Mouse (Mus musculus): ENCODE results near the gene Speer4f1. TPM values are rescaled to one million over a fixed set of nuclear protein-coding genes. Genes with fewer than 3 reads are reported as not detected.

Speer4f1 gene
- polyA plus RNA-seq, 1 experiment from 2014 or later, result not detected

DNA sequence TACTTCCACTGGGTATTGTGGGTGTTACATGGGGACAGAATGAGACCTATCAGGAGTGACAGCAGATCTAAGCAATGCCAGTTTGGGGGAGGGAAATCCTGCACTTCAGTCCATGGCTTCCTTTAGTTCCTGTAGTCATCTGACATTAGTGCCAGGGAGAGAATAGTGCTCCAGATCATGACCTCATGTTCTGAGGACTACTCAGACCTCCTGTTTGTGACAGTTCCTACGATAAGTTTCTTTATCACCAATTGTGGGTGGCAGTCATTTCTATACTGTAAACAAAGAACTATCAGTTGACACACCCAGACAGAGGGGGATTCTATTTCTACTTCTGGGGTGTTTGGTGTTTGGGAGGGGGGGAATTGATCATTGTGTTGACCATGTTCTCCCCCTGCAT lies 578 bp downstream of the Speer4f1 start:
- Histone ChIP-seq H3K4me1 (ENCODE audit: control insufficient read depth, insufficient read depth, low read length) (no peaks in the 10 kb centered on the region), H3K36me3 (ENCODE audit: control insufficient read depth, insufficient read depth) (no peaks in the 10 kb centered on the region), H3K27me3 (ENCODE audit: control insufficient read depth, insufficient read depth, low read length) (no peaks in the 10 kb centered on the region), H3K9me3 (replicated peaks; ENCODE audit: control insufficient read depth, low read length) (no peaks in the 10 kb centered on the region), H3K27ac (ENCODE audit: low read length) (no peak overlapping the region), H3K4me2 (ENCODE audit: low read depth, low read length) (no peak overlapping the region), H3K9ac (ENCODE audit: low read length) (no peak overlapping the region), H3K4me3 (ENCODE audit: low read length) (no peak overlapping the region)
- WGBS, result 68% methylated on average over 1 of the region's 1 CpGs
- no peak for ATAC-seq (replicated peaks; ENCODE audit: extremely low read depth, insufficient read depth, low FRiP score)

DNA sequence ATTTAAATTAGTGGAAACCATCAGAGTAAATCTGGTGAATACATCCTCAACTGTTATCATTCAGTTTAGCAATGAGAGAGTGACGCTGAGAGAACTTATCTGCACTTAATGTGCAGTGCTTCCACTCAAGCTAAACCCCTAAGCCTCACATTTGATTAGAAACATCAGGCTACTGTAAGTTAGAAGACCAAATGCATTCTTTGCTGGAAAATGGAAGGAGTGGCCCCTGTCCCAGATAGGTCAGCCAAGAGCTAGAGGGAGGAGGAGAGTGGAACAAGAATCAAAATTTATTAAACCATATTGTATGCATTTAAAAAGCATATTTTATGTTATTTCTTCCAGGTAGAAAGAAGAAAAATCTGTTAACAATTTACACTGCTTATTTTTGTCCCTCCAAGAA lies 14.0 kb downstream of the Speer4f1 start:
- H3K36me3 ChIP-seq (ENCODE audit: control insufficient read depth, insufficient read depth), result no peaks in the 10 kb centered on the region
- no peak overlapping the region for H3K27ac ChIP-seq (ENCODE audit: low read length)
- H3K9me3 ChIP-seq (replicated peaks; ENCODE audit: control insufficient read depth, low read length), result no peaks in the 10 kb centered on the region
- H3K4me3 ChIP-seq (ENCODE audit: low read length), result no peak overlapping the region
- no peak overlapping the region for H3K9ac ChIP-seq (ENCODE audit: low read length)
- H3K4me2 ChIP-seq (ENCODE audit: low read depth, low read length), result no peak overlapping the region
- 35% methylated on average over 1 of the region's 1 CpGs for WGBS
- H3K4me1 ChIP-seq (ENCODE audit: control insufficient read depth, insufficient read depth, low read length), result no peaks in the 10 kb centered on the region
- ATAC-seq (replicated peaks; ENCODE audit: extremely low read depth, insufficient read depth, low FRiP score), result no peak
- no peaks in the 10 kb centered on the region for H3K27me3 ChIP-seq (ENCODE audit: control insufficient read depth, insufficient read depth, low read length)

DNA sequence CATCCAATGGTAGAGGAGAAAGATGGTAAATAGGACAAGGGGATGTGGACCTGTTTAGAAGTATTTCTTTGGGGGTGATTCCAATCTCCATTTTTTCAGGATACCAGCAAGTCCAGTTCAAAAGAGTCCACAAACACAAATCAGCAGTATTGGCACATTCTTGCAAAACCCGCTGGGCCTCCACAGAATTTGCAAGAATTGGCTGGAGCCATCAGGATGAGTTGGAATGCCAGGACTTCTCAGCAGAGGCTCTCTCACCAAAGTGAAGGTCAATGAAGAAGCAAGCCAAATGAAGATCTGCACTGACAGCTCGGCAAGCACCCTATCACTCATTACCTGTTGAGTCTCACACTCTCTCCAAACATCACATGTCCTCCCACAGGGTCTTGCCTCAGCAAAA lies 19.7 kb downstream of the Speer4f1 start:
- Histone ChIP-seq H3K4me3 (ENCODE audit: low read length) (no peak overlapping the region), H3K27ac (ENCODE audit: low read length) (no peak overlapping the region), H3K27me3 (ENCODE audit: control insufficient read depth, insufficient read depth, low read length) (no peaks in the 10 kb centered on the region), H3K9me3 (replicated peaks; ENCODE audit: control insufficient read depth, low read length) (no peaks in the 10 kb centered on the region), H3K36me3 (ENCODE audit: control insufficient read depth, insufficient read depth) (no peaks in the 10 kb centered on the region), H3K9ac (ENCODE audit: low read length) (no peak overlapping the region), H3K4me1 (ENCODE audit: control insufficient read depth, insufficient read depth, low read length) (no peaks in the 10 kb centered on the region), H3K4me2 (ENCODE audit: low read depth, low read length) (no peak overlapping the region)
- 82% methylated on average over 2 of the region's 2 CpGs for WGBS
- no peak for ATAC-seq (replicated peaks; ENCODE audit: extremely low read depth, insufficient read depth, low FRiP score)

DNA sequence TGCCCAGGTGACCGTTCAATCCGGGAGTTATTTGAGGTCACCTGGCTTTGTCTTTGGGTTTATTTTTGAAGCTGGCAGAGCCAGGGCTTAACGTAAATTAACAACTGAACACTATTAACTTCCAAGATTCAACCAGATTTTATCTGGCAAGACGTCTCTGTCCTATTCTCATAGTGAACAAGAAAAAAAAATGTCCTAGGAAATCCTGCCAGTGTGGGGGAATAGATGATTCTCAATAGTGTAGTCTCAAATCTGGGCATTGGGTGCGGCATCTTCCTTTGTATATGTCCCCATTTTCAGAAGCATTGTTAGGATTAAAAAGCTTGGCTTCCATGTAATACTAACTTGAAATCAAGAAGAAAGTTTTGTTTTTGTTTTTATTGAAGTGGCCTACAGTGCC lies 20.8 kb downstream of the Speer4f1 start:
- no peaks in the 10 kb centered on the region for H3K9me3 ChIP-seq (replicated peaks; ENCODE audit: control insufficient read depth, low read length)
- no peak overlapping the region for H3K4me3 ChIP-seq (ENCODE audit: low read length)
- no peak overlapping the region for H3K4me2 ChIP-seq (ENCODE audit: low read depth, low read length)
- no peaks in the 10 kb centered on the region for H3K36me3 ChIP-seq (ENCODE audit: control insufficient read depth, insufficient read depth)
- H3K4me1 ChIP-seq (ENCODE audit: control insufficient read depth, insufficient read depth, low read length), result no peaks in the 10 kb centered on the region
- WGBS, result 77% methylated on average over 5 of the region's 5 CpGs
- no peak for ATAC-seq (replicated peaks; ENCODE audit: extremely low read depth, insufficient read depth, low FRiP score)
- H3K27ac ChIP-seq (ENCODE audit: low read length), result no peak overlapping the region
- H3K27me3 ChIP-seq (ENCODE audit: control insufficient read depth, insufficient read depth, low read length), result no peaks in the 10 kb centered on the region
- no peak overlapping the region for H3K9ac ChIP-seq (ENCODE audit: low read length)

DNA sequence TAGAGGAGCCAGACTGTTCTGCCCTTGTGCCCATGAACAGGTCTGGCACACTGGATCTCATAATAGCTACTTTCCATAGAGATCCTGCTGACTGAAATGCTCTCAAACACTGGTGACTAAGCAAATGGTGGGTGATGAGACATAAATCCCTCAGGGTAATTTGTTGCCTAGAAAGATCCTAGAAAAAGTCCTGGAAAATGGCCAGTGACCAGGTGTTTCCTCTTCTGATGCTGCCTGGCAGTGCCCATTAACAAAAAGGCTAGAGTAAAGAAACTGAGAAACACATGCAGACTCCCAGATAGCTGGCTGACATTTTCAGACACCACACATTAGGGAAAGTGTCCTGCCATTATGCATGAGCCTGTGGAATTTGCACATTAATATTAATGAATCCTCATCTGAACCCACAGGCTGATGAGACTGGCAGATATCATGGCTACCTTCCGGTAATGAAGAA lies 24.0 kb downstream of the Speer4f1 start:
- no peaks in the 10 kb centered on the region for H3K9me3 ChIP-seq (replicated peaks; ENCODE audit: control insufficient read depth, low read length)
- no peak overlapping the region for H3K4me3 ChIP-seq (ENCODE audit: low read length)
- no peaks in the 10 kb centered on the region for H3K4me1 ChIP-seq (ENCODE audit: control insufficient read depth, insufficient read depth, low read length)
- no peak overlapping the region for H3K4me2 ChIP-seq (ENCODE audit: low read depth, low read length)
- 85% methylated on average over 1 of the region's 1 CpGs for WGBS
- no peak overlapping the region for H3K27ac ChIP-seq (ENCODE audit: low read length)
- H3K36me3 ChIP-seq (ENCODE audit: control insufficient read depth, insufficient read depth), result no peaks in the 10 kb centered on the region
- H3K27me3 ChIP-seq (ENCODE audit: control insufficient read depth, insufficient read depth, low read length), result no peaks in the 10 kb centered on the region
- H3K9ac ChIP-seq (ENCODE audit: low read length), result no peak overlapping the region
- ATAC-seq (replicated peaks; ENCODE audit: extremely low read depth, insufficient read depth, low FRiP score), result no peak

DNA sequence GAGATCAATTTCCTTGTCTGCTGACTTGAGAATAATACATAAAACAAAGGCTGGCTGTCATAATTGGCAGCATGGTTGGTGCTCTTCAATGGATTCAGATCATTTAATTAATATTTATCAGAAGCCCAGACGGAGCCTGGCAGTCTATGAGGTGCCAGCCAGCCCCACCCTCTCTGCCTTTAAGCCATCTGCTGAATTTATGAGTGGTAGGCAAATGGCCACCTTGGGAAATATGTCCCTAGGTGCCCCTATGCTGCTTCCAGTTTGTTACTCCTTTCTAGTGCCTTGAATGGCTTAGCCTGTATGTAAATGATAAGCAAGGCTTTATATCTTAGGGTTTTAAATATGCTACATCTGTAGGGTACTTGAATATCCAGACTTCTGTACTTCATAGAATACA lies 25.0 kb downstream of the Speer4f1 start:
- ATAC-seq (replicated peaks; ENCODE audit: extremely low read depth, insufficient read depth, low FRiP score), result no peak
- no peak overlapping the region for H3K27ac ChIP-seq (ENCODE audit: low read length)
- H3K9me3 ChIP-seq (replicated peaks; ENCODE audit: control insufficient read depth, low read length), result no peaks in the 10 kb centered on the region
- H3K4me1 ChIP-seq (ENCODE audit: control insufficient read depth, insufficient read depth, low read length), result no peaks in the 10 kb centered on the region
- no peak overlapping the region for H3K4me2 ChIP-seq (ENCODE audit: low read depth, low read length)
- WGBS, result 82% methylated on average over 1 of the region's 1 CpGs
- H3K9ac ChIP-seq (ENCODE audit: low read length), result no peak overlapping the region
- no peaks in the 10 kb centered on the region for H3K36me3 ChIP-seq (ENCODE audit: control insufficient read depth, insufficient read depth)
- H3K4me3 ChIP-seq (ENCODE audit: low read length), result no peak overlapping the region
- H3K27me3 ChIP-seq (ENCODE audit: control insufficient read depth, insufficient read depth, low read length), result no peaks in the 10 kb centered on the region

DNA sequence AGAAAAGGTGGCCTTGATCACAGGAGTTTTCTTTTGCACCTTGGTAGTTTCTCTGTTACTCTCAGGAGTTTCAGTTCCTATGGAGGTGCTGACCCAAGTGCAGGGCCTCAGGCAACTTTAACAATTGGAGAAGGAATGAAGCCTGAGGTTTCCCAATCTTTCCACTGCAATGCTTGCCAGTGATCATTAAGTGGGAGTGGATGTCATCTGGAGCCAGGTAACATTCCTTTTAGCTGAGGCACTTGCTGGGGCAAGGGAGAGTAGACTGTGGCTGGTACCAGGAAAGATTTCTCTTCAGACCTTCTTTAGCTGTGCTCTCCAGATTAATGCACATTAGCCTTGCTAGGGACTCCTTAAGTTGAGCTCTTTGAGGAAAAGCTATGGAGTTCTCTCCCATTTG lies 29.6 kb downstream of the Speer4f1 start:
- Histone ChIP-seq H3K4me2 (ENCODE audit: low read depth, low read length) (no peak overlapping the region), H3K36me3 (ENCODE audit: control insufficient read depth, insufficient read depth) (no peaks in the 10 kb centered on the region), H3K27me3 (ENCODE audit: control insufficient read depth, insufficient read depth, low read length) (no peaks in the 10 kb centered on the region), H3K4me3 (ENCODE audit: low read length) (no peak overlapping the region), H3K9me3 (replicated peaks; ENCODE audit: control insufficient read depth, low read length) (no peaks in the 10 kb centered on the region), H3K4me1 (ENCODE audit: control insufficient read depth, insufficient read depth, low read length) (no peaks in the 10 kb centered on the region), H3K27ac (ENCODE audit: low read length) (no peak overlapping the region), H3K9ac (ENCODE audit: low read length) (no peak overlapping the region)
- ATAC-seq (replicated peaks; ENCODE audit: extremely low read depth, insufficient read depth, low FRiP score), result no peak

DNA sequence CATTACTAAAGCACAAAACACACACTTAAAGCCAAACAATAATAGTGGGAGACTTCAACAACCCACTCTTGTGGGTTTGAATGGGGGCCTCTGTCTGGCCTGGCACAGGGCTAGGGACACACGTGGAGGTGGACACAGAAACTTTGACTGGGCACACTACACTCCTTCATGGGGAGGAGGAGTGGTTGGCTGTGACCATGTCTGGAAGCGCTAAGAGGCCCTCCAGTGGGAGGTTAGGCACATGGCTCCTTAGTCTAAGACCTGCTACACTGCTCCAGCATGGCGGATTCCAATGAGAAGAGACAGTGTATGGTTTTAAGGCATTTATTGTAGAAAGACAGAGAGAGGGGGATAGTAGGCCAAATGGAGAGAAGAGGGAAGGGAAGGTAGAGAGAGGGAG lies 32.1 kb downstream of the Speer4f1 start:
- H3K27me3 ChIP-seq (ENCODE audit: control insufficient read depth, insufficient read depth, low read length), result no peaks in the 10 kb centered on the region
- WGBS, result 73% methylated on average over 3 of the region's 3 CpGs
- H3K4me3 ChIP-seq (ENCODE audit: low read length), result no peak overlapping the region
- H3K27ac ChIP-seq (ENCODE audit: low read length), result no peak overlapping the region
- no peak overlapping the region for H3K9ac ChIP-seq (ENCODE audit: low read length)
- H3K36me3 ChIP-seq (ENCODE audit: control insufficient read depth, insufficient read depth), result no peaks in the 10 kb centered on the region
- no peak overlapping the region for H3K4me2 ChIP-seq (ENCODE audit: low read depth, low read length)
- H3K9me3 ChIP-seq (replicated peaks; ENCODE audit: control insufficient read depth, low read length), result no peaks in the 10 kb centered on the region
- ATAC-seq (replicated peaks; ENCODE audit: extremely low read depth, insufficient read depth, low FRiP score), result no peak
- no peaks in the 10 kb centered on the region for H3K4me1 ChIP-seq (ENCODE audit: control insufficient read depth, insufficient read depth, low read length)
